Mouse (Mus musculus): ENCODE results near the gene Sardh. TPM values are rescaled to one million over a fixed set of nuclear protein-coding genes. Genes with fewer than 3 reads are reported as not detected.

Sardh gene
- total RNA-seq, 4 experiments from 2014 or later: 8.1 to 11.2 (median 8.8) TPM

- no peak for DNase-seq
These were observed 25.1 kb downstream of the Sardh start for GRCm38 (mm10) chr2:27223012-27223421.

GRCm38 (mm10) chr2:27218569-27218968 is 29.6 kb downstream of the Sardh start:
- no peak for DNase-seq

- DNase-seq: no peak
These were observed 30.0 kb downstream of the Sardh start for GRCm38 (mm10) chr2:27218121-27218544.

GRCm38 (mm10) chr2:27215537-27215936 is 32.6 kb downstream of the Sardh start:
- no peak for DNase-seq

- peak; percentile 46 for DNase-seq
These were observed 35.9 kb downstream of the Sardh start for GRCm38 (mm10) chr2:27211966-27212893.

- DNase-seq: peak; percentile 33
These were observed 37.4 kb downstream of the Sardh start for GRCm38 (mm10) chr2:27210676-27211210.

- DNase-seq: no peak
These were observed 37.9 kb downstream of the Sardh start for GRCm38 (mm10) chr2:27210255-27210654.

GRCm38 (mm10) chr2:27209816-27210215 is 38.3 kb downstream of the Sardh start:
- DNase-seq: no peak

GRCm38 (mm10) chr2:27209370-27209769 is 38.8 kb downstream of the Sardh start:
- no peak for DNase-seq

- DNase-seq: peak; percentile 55
These were observed 41.0 kb downstream of the Sardh start for GRCm38 (mm10) chr2:27207126-27207525.

GRCm38 (mm10) chr2:27206128-27206797 is 41.9 kb downstream of the Sardh start:
- DNase-seq: no peak

GRCm38 (mm10) chr2:27205666-27206065 is 42.5 kb downstream of the Sardh start:
- no peak for DNase-seq

- DNase-seq: no peak
These were observed 47.6 kb downstream of the Sardh start for GRCm38 (mm10) chr2:27200586-27200985.

GRCm38 (mm10) chr2:27198551-27199246 is 49.4 kb downstream of the Sardh start:
- no peak for DNase-seq

GRCm38 (mm10) chr2:27189994-27190393 is 58.1 kb downstream of the Sardh start:
- no peak for DNase-seq

- DNase-seq: no peak
These were observed 60.6 kb downstream of the Sardh start for GRCm38 (mm10) chr2:27187531-27187930.

- peak; percentile 26 for DNase-seq
These were observed 64.4 kb downstream of the Sardh start for GRCm38 (mm10) chr2:27183734-27184133.

GRCm38 (mm10) chr2:27181907-27182306 is 66.2 kb downstream of the Sardh start:
- DNase-seq: no peak

GRCm38 (mm10) chr2:27179101-27179500 is 69.0 kb downstream of the Sardh start:
- no peak for DNase-seq

GRCm38 (mm10) chr2:27175696-27176267 is 72.4 kb downstream of the Sardh start:
- no peak for DNase-seq

- DNase-seq: no peak
These were observed 73.9 kb downstream of the Sardh start for GRCm38 (mm10) chr2:27174242-27174641.

GRCm38 (mm10) chr2:27166999-27167398 is 81.1 kb downstream of the Sardh start:
- no peak for DNase-seq

Measured in adrenal gland, adult 8-10 months (tissue).